Mouse (Mus musculus): ENCODE results near the gene Gm6614.
A peak's percentile ranks its signal among the peaks of the same experiment; 100 is the strongest.
"Not testable (repeated sequence)": the region's sequence is repeated elsewhere in the genome, so short reads cannot be mapped to it uniquely, and the experiment has no call there.

Gm6614 gene

GRCm38 (mm10) chr6:142011364-142011955 lies at the start of gene Gm6614:
TSS of gene Gm6614 (minus strand) at chr6:142011414.
- DNase-seq (ENCODE audit: low read depth, low spot score), result no peak

GRCm38 (mm10) chr6:142058281-142058680 lies 47.1 kb upstream of the Gm6614 start:
- DNase-seq (ENCODE audit: low read depth, low spot score), result not testable (repeated sequence)

- DNase-seq (ENCODE audit: low read depth, low spot score), result no peak
These were observed 36.5 kb upstream of the Gm6614 start for GRCm38 (mm10) chr6:142047689-142048088.

- no peak for DNase-seq (ENCODE audit: low read depth, low spot score)
These were observed 34.5 kb upstream of the Gm6614 start for GRCm38 (mm10) chr6:142045746-142046145.

- DNase-seq (ENCODE audit: low read depth, low spot score), result no peak
These were observed 30.7 kb upstream of the Gm6614 start for GRCm38 (mm10) chr6:142041896-142042295.

- peak; percentile 8 for DNase-seq (ENCODE audit: low read depth, low spot score)
These were observed 29.3 kb upstream of the Gm6614 start for GRCm38 (mm10) chr6:142040306-142041175.

- no peak for DNase-seq (ENCODE audit: low read depth, low spot score)
These were observed 24.6 kb upstream of the Gm6614 start for GRCm38 (mm10) chr6:142035771-142036170.

- DNase-seq (ENCODE audit: low read depth, low spot score), result no peak
These were observed 10.5 kb upstream of the Gm6614 start for GRCm38 (mm10) chr6:142021671-142022070.

- DNase-seq (ENCODE audit: low read depth, low spot score), result no peak
These were observed 24.4 kb downstream of the Gm6614 start for GRCm38 (mm10) chr6:141986772-141987171.

- DNase-seq (ENCODE audit: low read depth, low spot score), result no peak
These were observed 26.6 kb downstream of the Gm6614 start for GRCm38 (mm10) chr6:141984644-141985043.

- DNase-seq (ENCODE audit: low read depth, low spot score), result no peak
These were observed 48.8 kb downstream of the Gm6614 start for GRCm38 (mm10) chr6:141962420-141962819.

GRCm38 (mm10) chr6:141961861-141962260 lies 49.4 kb downstream of the Gm6614 start:
- no peak for DNase-seq (ENCODE audit: low read depth, low spot score)

GRCm38 (mm10) chr6:141960482-141960881 lies 50.7 kb downstream of the Gm6614 start:
- DNase-seq (ENCODE audit: low read depth, low spot score), result no peak

GRCm38 (mm10) chr6:141946862-141947261 lies 64.4 kb downstream of the Gm6614 start, which contains the start of gene Slco1a1:
TSS of gene Slco1a1 (minus strand) at chr6:141946962.
- DNase-seq (ENCODE audit: low read depth, low spot score), result no peak

GRCm38 (mm10) chr6:141940451-141940850 lies 70.8 kb downstream of the Gm6614 start:
- no peak for DNase-seq (ENCODE audit: low read depth, low spot score)

Measured in retina, postnatal 7 days (tissue).